Mouse (Mus musculus) embryonic fibroblast, embryonic 13.5 days (primary cell): Measurements from ENCODE around the gene Barhl1.

ENCODE experiments used
- CTCF ChIP-seq: IDR thresholded peaks from 2 replicates; pipeline ENCODE4 v1.5.1; 2011; ENCODE audit warnings: mild to moderate bottlenecking, control low read depth, low read length, moderate library complexity, borderline replicate concordance; ENCODE audit not compliant: insufficient read depth
- POLR2A ChIP-seq: IDR thresholded peaks from 2 replicates; pipeline ENCODE4 v1.6.1; 2011; ENCODE audit warnings: low read depth, mild to moderate bottlenecking, control low read depth, low read length, moderate library complexity

- no peak for TF ChIP-seq POLR2A
- TF ChIP-seq CTCF = no peak
These were observed 7.9 kb downstream of the Barhl1 start for GRCm38 (mm10) chr2:28908389-28909153.
